Mouse (Mus musculus) spleen, postnatal 4 days (tissue): ENCODE results near the gene H2afj.
A peak's percentile ranks its signal among the peaks of the same experiment; 100 is the strongest.

Source experiments
- DNase-seq, 2 experiments: peaks; one replicate each; pipeline ENCODE4 v3.0.0; 2022; ENCODE audit warnings: low spot score in 2 of 2

H2afj gene

DNA sequence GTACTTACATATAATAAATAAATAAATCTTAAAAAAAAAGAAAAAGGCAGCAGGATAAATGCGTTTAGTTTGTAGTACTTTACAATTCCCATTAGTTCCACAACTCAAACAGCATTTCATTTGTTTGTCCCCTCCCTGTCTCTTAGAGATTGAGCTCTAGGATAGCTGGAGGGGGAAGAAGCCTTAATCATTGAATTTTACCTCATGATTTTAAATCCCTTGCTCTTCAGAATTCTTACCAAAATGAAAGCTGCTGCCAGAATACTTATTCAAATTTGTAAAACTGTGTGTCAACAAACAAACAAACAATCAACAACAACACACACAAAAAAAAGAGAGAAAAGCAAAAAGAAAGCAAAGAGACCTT, 2.7 kb upstream of the H2afj start:
- DNase-seq: no peak

DNA sequence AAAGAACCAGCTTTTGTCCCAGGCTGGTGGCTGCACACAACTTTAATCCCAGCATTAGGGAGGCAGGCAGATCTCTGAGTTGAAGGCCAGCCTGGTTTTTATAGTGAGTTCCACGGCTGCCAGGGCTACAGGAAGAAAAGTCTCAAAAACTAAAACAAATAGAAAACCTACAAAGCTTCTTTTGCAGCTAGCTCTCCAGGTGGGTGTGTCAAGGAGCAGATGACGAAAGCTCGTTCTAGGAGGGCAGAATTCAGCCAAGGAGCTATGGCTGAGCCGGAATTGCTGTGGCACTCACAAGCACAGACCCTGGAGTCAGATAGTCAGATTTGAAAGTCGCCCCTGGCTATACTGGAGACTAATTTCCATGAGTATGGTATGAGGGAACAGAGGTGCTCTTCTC, 1.2 kb upstream of the H2afj start:
- DNase-seq: no peak

DNA sequence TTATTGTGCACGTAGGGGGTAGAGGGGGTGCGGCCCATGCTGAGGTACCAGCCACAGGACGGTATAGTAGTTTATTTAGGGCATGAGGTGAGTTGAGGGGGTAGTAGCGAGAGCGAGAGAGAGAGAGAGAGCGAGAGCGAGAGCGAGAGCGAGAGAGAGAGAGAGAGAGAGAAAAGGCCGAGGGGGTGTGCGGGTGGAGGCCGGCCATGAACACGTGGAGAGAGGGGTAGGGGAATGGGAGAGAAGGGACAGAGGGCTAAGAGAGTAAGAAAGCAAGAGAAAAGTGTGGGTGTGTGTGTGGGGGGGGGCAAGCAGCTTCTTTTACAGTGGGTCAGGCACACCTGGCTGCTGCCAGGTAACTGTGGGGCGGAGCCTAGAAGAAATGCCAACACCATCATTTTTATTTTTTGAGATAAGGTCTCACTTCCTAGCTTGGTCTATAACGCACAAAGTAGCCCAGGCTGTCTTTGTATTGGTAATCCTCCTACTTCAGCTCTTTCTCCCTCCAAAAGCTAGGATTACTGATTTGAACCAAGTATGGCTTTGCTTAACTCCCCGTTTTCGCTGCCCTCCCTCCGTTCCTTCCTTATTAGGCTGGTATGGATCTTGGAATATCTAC, 540 bp upstream of the H2afj start:
- DNase-seq: no peak

DNA sequence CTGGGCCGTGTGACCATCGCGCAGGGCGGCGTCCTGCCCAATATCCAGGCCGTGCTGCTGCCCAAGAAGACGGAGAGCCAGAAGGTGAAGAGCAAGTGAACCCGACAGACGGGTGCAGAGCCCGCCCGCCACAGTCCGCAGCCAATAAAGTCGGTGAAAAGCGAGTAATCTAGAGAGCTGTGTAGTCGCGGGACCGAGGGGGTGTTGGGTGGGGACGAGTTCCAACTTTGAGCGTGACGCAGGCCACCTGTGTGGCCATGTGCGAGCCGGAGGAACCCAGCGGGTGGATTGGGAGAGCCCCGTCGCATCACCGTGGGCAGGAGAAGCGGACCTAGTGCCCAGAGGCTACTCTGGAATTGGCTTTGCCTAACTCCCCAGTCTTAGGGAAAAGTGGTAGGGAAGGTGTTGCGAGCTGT, 595 bp downstream of the H2afj start:
- peak; percentile 57 to 81 for DNase-seq

DNA sequence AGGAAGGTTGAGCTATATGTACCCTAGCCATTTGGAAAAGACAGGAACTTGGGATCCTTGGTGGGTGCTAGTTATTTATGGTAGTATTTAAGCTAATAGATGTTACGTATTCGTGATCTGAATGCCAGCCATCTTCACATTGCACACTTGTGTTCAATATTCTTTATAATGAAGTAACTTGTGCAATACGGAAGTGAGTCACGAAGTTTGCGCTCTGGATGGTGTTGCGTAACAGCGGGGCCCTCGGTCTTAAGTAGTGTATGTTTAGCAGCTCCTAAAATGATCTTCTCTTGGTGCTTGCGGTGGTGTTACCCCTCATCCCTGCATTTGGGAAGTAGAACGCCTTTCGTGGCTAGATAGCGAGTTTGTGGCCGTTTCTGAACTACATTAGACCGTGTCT, 1.0 kb downstream of the H2afj start:
- DNase-seq: peak; percentile 58 to 76

DNA sequence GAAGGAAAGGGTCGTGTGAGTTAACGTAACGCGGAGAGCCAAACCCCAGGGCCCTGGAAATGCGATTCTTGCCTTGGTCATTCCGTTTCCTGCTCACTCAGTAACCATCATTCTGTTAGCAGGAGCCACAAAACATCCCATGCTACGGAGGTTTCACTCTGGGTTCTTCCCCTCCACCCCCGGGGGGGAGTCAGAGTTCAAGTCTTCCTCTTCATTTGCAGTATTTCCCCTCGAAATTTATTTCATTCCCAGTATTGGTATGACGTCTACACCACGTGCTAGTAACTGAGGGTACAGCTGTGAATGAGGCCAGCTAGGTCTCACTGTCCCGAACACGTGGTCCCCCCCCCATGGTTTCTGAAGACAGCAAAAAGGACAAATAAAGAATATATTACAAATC, 1.6 kb downstream of the H2afj start:
- DNase-seq: no peak

DNA sequence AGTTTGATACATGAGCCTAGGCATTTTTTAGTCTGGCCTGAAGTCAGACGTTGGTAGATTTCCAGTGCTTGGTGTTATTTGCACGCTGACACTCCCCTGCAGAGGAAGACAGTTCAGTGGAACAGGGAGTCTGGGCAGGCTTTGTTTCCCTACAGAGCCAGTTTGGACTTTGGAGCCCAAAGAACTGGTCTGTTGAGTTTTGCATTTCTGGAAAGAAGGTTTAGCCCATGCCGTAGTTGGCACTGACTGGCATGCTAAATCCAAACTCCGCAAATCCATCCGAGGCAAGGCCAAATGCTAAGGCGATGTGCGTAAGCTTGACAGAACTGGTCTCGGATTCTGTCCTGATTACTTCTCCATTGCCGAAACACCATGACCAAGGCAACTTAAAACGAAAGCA, 3.2 kb downstream of the H2afj start:
- no peak for DNase-seq

DNA sequence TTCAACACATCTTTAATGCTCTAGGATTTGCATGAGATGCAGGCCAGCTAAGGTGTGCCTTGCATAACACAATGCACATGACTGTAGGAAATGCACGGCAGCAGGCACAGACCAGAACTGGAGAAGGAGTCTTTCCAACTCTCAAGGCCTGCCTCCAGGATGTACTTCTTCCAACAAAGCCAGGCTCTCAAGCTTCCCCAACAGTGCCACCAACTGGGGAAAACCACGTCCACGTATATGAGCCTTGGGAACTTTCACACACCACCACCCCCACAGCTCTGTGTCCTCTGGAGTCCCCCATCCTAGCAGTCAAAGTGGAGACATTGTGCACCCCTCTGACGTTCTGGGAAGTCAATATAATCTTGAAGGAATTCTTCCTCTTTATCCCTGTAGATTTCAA, 5.1 kb downstream of the H2afj start:
- no peak for DNase-seq

DNA sequence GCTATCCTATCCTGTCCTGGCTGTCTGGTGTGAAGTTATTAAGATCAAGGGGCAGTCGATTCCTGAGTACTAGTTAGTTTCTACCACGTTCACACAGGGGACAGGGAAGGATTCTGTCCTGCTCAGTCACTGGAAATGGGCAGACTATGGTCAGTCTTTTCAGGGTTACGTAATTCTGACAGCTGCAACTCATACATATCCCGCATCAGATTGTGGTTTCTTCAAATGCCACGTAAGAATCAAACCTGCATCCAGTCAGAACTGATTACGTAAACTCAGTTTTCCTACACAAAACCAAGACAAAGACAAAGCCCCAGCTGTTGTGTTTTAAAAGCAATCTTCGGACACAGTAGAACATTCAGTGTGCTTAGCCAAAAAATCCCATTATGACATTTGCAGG, 7.3 kb downstream of the H2afj start:
- DNase-seq: no peak

DNA sequence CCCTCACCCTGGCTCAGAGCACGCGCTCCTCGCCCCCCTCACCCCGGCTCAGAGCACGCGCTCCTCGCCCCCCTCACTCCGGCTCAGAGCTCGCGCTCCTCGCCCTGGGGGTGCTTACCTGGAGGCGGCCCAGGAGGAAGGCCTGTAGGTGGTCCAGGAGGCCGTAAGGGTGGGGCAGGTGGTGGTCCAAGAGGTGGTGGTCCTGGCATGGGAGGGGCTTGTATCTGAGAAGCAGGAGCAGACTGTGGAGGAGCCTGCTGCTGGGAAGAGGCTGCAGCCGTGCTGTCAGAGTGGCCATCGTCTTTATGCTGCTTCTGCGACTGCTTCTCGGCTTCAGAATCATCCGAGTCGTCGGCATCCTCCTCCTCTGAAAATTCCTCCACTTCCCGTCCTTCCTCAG, 8.8 kb downstream of the H2afj start:
- DNase-seq: no peak

DNA sequence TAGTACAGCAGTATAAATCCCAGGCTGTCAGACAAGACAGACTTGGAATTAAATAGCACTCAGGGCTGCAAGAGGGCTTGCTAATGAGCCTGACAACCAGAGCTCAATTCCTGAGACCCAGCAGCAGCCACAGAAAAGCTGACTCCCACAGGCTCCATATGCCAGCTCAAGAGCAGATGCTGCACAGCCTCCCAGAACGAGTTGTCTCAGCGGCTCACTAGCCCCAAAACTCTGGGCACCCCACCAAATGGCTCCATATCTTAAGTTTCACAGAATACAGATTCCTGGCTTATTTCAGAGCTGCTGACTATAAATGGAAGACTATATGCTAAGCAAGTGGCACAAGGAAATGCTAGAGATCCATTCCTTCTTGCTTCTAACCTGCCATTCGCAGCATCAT, 9.5 kb downstream of the H2afj start:
- no peak for DNase-seq

DNA sequence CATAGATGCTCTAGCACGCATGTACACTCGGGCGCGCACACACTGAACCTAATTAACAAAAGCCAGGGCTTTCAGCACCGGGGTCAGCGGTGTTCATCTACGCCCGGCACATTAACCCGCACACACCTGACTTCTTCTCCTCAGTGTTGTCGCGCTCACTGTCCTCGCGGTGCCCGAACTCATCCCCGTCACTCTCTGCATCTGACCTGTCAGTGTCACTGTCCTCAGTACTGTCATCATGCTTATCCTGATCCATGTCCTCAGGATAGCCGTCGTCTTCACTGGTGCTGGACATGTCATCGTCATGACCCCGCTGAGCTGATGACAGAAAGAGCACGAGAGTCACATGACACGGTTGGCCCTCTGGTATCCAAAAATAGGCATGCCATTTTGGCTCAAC, 12.3 kb downstream of the H2afj start:
- no peak for DNase-seq

DNA sequence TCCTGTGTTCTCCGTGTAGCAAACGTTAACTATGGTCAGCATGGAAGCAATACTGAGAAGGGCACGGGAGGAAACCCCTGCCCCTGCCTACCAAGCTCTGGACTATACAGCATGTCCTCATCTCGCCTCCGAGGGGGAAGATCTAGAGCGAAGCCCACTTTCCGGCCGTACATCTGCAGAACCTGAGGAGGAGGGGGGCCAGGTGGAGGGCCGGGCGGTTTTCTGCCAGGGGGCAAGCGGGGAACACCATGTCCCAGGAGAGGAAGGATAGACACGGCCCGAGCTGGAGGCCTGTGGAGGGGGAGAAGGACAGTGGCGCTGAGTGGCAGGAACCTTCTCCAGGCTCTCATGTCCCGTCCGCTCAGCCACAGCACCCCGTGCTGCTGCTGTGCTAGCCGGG, 13.0 kb downstream of the H2afj start:
- no peak for DNase-seq

DNA sequence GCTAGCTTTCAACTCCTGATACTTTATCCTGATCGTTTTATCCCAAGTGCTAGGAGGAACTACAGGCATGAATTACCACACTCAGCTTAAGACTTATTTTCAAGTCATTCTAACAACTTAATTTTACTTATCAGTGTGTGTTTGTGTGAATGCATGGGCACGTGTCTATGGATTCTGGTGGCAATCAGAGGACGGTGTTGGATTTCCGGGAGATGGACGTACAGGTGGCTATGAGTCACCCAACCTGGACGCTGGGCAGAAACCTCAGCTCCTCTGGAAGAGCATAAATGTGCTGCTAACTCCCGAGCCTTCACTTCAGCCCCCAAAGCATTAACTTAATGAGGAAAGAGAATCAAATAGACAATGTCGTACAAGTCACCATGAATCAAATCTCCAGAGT, 16.9 kb downstream of the H2afj start:
- no peak for DNase-seq

DNA sequence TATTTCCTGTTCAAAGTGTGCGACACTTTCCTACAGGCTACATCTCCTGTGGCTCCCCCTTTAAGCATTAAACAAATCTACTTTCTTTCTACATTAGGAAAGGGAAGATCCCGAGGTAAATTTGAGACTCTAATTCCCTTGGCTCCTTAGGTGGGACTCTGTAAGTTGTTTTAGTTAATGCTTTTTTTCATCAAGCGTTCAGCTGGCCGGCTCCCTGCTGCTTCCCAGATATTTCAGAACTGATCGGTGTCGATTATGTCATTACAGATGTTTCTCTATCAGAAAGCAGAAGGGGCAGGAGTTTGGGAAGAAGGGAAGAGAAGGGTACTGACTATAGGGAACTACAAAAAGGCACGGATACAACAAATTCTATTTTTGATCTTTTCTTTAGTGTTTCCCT, 19.1 kb downstream of the H2afj start:
- DNase-seq: no peak

DNA sequence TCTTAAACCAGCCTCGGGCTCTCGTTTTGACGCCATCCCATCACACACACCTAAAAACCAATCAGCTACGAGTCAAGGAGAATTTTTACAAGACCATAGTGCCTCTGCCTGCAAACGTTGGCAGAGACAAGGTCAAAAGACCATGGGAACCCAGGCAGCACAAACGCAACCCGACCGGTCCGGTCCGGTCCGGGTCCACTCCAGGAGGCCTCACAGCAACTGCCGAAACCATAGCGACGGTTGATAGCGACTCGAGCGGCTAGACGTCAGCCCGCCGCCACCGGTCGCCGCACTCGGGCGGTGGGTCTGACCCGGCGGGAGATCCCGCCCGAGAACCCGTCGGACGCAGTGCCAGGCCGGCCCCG, 19.5 kb downstream of the H2afj start, which contains the start of gene BC049715:
Gene BC049715 (plus strand): TSS at position 111 of the 365 bp plus-strand sequence.
- peak in 1 of 2 experiments; percentile 39 for DNase-seq

DNA sequence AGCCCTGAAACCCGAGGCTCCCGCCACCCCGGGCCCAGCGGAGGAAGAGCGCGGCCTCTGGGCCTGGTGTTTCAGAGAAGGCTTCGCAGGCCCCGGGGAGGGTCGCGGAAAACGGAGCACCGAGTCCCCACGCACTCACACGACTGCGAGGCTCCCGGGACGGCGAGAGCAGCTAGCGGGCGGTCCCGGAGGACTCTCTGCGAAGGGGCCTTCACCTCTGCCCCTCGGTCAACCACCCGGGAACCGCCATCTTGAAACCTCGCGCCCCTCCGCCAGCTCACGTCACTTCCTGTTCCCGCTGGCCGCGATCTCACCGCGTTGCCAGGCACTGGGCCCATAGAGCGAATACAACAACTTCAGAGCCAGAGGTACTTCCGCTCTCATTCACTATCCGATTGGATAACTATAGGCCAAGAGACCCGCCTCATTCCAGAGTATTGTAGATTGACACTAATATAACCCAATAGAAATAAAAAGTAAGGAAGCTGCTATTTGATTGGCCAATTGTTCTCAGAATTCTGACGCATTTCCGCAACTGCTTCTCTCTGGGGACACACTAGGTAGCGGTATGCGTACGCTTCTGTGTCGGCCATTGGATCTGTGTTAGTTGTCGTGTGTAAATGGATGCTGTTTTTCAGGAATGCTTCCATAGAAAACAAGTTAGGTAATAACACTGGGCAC, 20.0 kb downstream of the H2afj start, which contains the start of gene Wbp11:
Gene Wbp11 (minus strand): TSS at position 353 of the 681 bp plus-strand sequence.
- peak; percentile 92 to 95 for DNase-seq

DNA sequence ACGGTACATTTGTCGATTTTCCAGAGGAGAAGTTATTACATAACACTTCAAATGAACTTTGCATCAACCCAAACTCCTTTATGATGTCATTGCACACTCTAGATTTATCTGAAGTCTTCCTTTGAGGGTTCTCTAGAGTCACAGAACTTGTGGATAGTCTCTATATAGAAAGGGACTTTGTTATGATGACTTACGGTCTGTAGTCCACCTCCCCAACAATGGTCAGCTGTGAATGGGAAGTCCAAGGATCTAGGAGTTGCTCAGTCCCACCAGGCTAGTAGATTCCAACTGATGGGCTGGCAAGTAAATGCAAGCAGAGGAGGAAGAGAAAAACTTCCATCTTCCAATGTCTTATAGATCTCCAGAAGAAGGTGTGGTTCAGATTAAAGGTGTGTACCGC, 20.6 kb downstream of the H2afj start:
- DNase-seq: no peak

DNA sequence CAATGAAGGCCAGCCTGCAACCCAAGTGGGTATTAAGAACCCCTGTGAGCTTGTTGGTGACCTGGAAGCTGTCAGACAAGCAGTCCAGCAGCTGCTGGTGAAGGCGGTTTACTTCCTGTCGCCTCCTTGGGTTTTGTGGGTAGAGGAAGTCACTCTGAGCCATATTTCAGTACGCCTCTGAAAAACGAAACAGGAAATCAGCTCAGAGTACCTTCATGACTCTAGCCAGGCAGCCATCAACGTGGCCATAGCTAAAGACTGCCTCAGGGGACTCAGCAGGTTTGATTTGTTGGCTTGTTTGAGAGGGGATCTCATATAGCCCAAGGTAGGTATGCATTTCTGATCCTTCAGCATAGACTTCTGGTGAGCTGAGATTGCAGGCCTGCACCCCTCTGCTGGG, 23.7 kb downstream of the H2afj start:
- DNase-seq: no peak

DNA sequence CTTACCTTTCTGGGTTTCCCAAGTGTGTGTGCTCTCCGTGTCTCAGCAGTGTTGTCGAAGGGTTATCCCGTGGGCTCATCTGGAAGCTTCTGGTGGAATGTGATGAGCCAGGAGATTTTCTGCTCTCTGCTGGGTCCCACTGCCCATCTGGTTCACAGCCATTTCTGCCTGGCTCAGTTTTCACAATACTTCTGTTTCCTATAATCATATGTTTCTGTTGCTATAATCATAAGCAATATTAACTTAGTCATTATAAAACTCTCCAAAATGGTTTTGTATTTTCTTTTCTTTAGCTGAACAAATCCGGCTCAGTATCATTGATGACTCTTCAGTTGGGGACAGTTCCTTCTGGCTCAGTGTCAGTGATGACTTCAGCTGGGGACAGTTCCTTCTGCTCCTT, 27.3 kb downstream of the H2afj start, which contains the start of gene Smco3:
Gene Smco3 (minus strand): TSS at position 101 of the 400 bp plus-strand sequence.
- DNase-seq: no peak

DNA sequence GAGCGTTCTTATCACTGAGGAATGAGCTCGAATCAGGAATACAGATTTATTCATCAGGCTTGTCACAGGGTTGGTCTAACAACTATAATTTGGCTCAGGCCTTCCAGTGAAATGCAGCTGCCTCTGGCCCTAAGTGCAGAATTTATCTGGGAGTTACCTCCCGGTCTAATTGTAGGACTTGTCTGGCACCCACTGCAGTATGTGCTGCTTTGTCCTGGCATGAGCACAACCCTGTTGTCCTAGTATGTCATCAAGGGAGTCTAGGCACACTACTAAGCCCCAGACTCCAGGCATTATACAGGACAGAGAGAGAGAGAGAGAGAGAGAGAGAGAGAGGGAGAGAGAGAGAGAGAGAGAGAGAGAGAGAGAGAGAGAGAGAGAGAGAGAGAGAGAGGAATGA, 29.3 kb downstream of the H2afj start:
- DNase-seq: no peak

DNA sequence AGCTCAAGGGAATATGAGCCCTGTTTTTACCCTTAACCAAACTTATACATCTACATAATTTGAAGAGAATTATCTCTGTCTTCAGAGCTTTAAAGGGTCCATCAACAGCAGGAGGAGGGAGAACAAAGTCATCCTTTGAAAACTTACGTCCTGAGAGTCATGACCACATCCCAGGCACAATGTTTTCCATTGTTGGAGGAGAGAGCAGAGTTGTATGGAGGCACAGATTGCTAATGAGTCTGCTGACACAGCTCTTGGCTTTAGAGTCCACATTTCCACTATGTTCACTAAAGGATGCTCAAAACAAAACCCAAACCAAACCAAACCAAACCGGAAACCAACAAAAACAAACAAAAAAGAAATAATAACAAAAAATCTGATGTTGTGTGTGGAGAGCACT, 36.9 kb downstream of the H2afj start:
- no peak for DNase-seq

DNA sequence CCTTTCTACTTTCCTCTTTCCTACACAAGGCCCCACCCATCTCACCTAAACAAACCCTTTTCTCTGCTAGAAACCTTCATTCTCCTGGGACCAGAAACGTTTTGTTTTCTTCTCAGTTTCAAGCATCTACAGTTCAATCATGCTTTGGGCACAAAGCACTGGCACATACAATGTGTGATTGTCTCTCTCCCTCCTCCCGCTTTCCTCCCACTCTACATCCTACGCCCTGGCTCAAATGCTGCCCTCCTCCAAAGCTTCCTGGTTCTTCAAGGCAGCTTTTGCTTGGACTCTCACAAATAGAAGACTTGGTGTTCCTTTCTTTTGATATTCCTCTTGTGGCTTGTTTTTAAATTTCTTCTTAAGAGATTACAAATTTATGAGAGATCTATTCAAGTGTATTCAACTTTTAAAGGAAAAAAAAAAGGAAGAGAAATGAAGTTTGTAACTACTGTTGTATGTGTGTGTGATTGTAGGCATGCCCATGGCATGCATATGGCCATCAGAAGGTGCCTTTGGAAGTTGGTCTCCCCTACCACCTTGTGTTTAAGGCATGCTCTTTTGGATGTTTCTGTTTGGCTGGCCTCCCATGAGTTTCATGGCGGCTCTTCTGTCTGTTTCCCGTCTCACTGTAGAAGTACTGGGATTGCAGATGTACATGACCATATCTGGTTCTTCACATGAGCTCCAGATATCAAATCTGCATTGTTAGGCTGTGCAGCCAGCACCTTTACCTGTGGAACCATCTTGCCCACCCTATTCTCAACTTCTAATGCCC, 37.8 kb downstream of the H2afj start:
- no peak for DNase-seq
